Mouse (Mus musculus) lung, postnatal 0 days (tissue): ENCODE data around the gene Gm2696.
"Not testable (repeated sequence)": the region's sequence is repeated elsewhere in the genome, so short reads cannot be mapped to it uniquely, and the experiment has no call there.

Experiments
- CTCF ChIP-seq: IDR thresholded peaks from 2 replicates; pipeline ENCODE4 v1.5.1; 2016; ENCODE audit warnings: antibody characterized with exemption, mild to moderate bottlenecking
- EP300 ChIP-seq: IDR thresholded peaks from 2 replicates; pipeline ENCODE4 v1.6.1; 2016; ENCODE audit warnings: antibody characterized with exemption, mild to moderate bottlenecking, control low read depth

- not testable (repeated sequence) for TF ChIP-seq CTCF, EP300
Observed at GRCm38 (mm10) chr10:77776844-77777243, 37.6 kb upstream of the Gm2696 start, which contains the start of gene Gm7138.
